Mouse (Mus musculus): ENCODE data around the gene Dlg2. TPM values are rescaled to one million over a fixed set of nuclear protein-coding genes. Genes with fewer than 3 reads are reported as not detected.

Gene Dlg2
- polyA plus RNA-seq, 1 experiment from 2014 or later = 15.5 TPM

GRCm38 (mm10) chr7:90554421-90554820 is 77.9 kb downstream of the Dlg2 start:
- ATAC-seq (ENCODE audit: insufficient number of reproducible peaks, insufficient read depth, low FRiP score, low TSS enrichment, low read depth) = no peak
- Histone ChIP-seq H3K9me3 (no peaks in the 10 kb centered on the region), H3K4me2 (no peak overlapping the region), H3K27me3 (no peaks in the 10 kb centered on the region), H3K4me3 (no peak overlapping the region), H3K9ac (no peak overlapping the region), H3K27ac (no peak overlapping the region), H3K4me1 (no peaks in the 10 kb centered on the region), H3K36me3 (no peaks in the 10 kb centered on the region)
- WGBS = 81% methylated on average over 2 of the region's 2 CpGs

- Histone ChIP-seq H3K9me3 (no peaks in the 10 kb centered on the region), H3K27ac (no peak overlapping the region), H3K4me3 (no peak overlapping the region), H3K27me3 (no peaks in the 10 kb centered on the region), H3K4me2 (no peak overlapping the region), H3K9ac (no peak overlapping the region), H3K36me3 (no peaks in the 10 kb centered on the region), H3K4me1 (no peaks in the 10 kb centered on the region)
- 28% methylated on average over 7 of the region's 7 CpGs for WGBS
- no peak for ATAC-seq (ENCODE audit: insufficient number of reproducible peaks, insufficient read depth, low FRiP score, low TSS enrichment, low read depth)
These were observed 92.7 kb downstream of the Dlg2 start for GRCm38 (mm10) chr7:90569130-90569529.

- Histone ChIP-seq H3K9me3 (no peaks in the 10 kb centered on the region), H3K4me3 (no peak overlapping the region), H3K27me3 (no peaks in the 10 kb centered on the region), H3K9ac (no peak overlapping the region), H3K4me2 (no peak overlapping the region), H3K36me3 (no peaks in the 10 kb centered on the region), H3K27ac (no peak overlapping the region), H3K4me1 (no peaks in the 10 kb centered on the region)
- WGBS = 53% methylated on average over 2 of the region's 2 CpGs
- ATAC-seq (ENCODE audit: insufficient number of reproducible peaks, insufficient read depth, low FRiP score, low TSS enrichment, low read depth) = no peak
These were observed 111.3 kb downstream of the Dlg2 start for GRCm38 (mm10) chr7:90587795-90588194.

- no peak overlapping the region for H3K4me3 ChIP-seq
- ATAC-seq (ENCODE audit: insufficient number of reproducible peaks, insufficient read depth, low FRiP score, low TSS enrichment, low read depth) = no peak
- WGBS = 80% methylated on average over 1 of the region's 1 CpGs
These were observed 111.8 kb downstream of the Dlg2 start for GRCm38 (mm10) chr7:90588318-90588717.

GRCm38 (mm10) chr7:90609764-90610163 is 133.3 kb downstream of the Dlg2 start:
- Histone ChIP-seq H3K36me3 (no peaks in the 10 kb centered on the region), H3K27me3 (no peaks in the 10 kb centered on the region), H3K9me3 (no peaks in the 10 kb centered on the region), H3K4me3 (no peak overlapping the region), H3K9ac (no peak overlapping the region), H3K4me1 (no peaks in the 10 kb centered on the region), H3K27ac (no peak overlapping the region), H3K4me2 (no peak overlapping the region)
- ATAC-seq (ENCODE audit: insufficient number of reproducible peaks, insufficient read depth, low FRiP score, low TSS enrichment, low read depth) = no peak
- 47% methylated on average over 2 of the region's 2 CpGs for WGBS

More at GRCm38 (mm10) chr7:90588318-90588717, 111.8 kb downstream of the Dlg2 start:
- Histone ChIP-seq H3K27me3 (no peaks in the 10 kb centered on the region), H3K9me3 (no peaks in the 10 kb centered on the region), H3K4me1 (no peaks in the 10 kb centered on the region), H3K4me2 (no peak overlapping the region), H3K27ac (no peak overlapping the region), H3K9ac (no peak overlapping the region), H3K36me3 (no peaks in the 10 kb centered on the region)

- Histone ChIP-seq H3K4me1 (no peaks in the 10 kb centered on the region), H3K4me2 (no peak overlapping the region), H3K36me3 (no peaks in the 10 kb centered on the region), H3K9me3 (no peaks in the 10 kb centered on the region), H3K9ac (no peak overlapping the region), H3K4me3 (no peak overlapping the region), H3K27me3 (no peaks in the 10 kb centered on the region), H3K27ac (no peak overlapping the region)
- no peak for ATAC-seq (ENCODE audit: insufficient number of reproducible peaks, insufficient read depth, low FRiP score, low TSS enrichment, low read depth)
- 83% methylated on average over 3 of the region's 3 CpGs for WGBS
These were observed 154.1 kb downstream of the Dlg2 start for GRCm38 (mm10) chr7:90630546-90630945.

GRCm38 (mm10) chr7:90649512-90649911 is 173.0 kb downstream of the Dlg2 start:
- no peaks in the 10 kb centered on the region for H3K27me3 ChIP-seq
- no peak overlapping the region for H3K9ac ChIP-seq
- no peaks in the 10 kb centered on the region for H3K4me1 ChIP-seq
- ATAC-seq (ENCODE audit: insufficient number of reproducible peaks, insufficient read depth, low FRiP score, low TSS enrichment, low read depth) = no peak
- H3K36me3 ChIP-seq = no peaks in the 10 kb centered on the region
- WGBS = 84% methylated on average over 1 of the region's 1 CpGs
- no peak overlapping the region for H3K4me3 ChIP-seq
- H3K4me2 ChIP-seq = no peak overlapping the region
- no peak overlapping the region for H3K27ac ChIP-seq
- no peaks in the 10 kb centered on the region for H3K9me3 ChIP-seq

GRCm38 (mm10) chr7:90651128-90651527 is 174.7 kb downstream of the Dlg2 start:
- Histone ChIP-seq H3K9me3 (no peaks in the 10 kb centered on the region), H3K27me3 (no peaks in the 10 kb centered on the region), H3K9ac (no peak overlapping the region), H3K27ac (no peak overlapping the region), H3K36me3 (no peaks in the 10 kb centered on the region), H3K4me3 (no peak overlapping the region), H3K4me2 (no peak overlapping the region), H3K4me1 (no peaks in the 10 kb centered on the region)
- no peak for ATAC-seq (ENCODE audit: insufficient number of reproducible peaks, insufficient read depth, low FRiP score, low TSS enrichment, low read depth)
- 42% methylated on average over 6 of the region's 6 CpGs for WGBS

- H3K4me3 ChIP-seq = no peak overlapping the region
- H3K9me3 ChIP-seq = no peaks in the 10 kb centered on the region
- no peaks in the 10 kb centered on the region for H3K4me1 ChIP-seq
- H3K9ac ChIP-seq = no peak overlapping the region
- no peak overlapping the region for H3K27ac ChIP-seq
- WGBS = 81% methylated on average over 2 of the region's 2 CpGs
- ATAC-seq (ENCODE audit: insufficient number of reproducible peaks, insufficient read depth, low FRiP score, low TSS enrichment, low read depth) = no peak
- no peaks in the 10 kb centered on the region for H3K36me3 ChIP-seq
- no peak overlapping the region for H3K4me2 ChIP-seq
- H3K27me3 ChIP-seq = no peaks in the 10 kb centered on the region
These were observed 175.1 kb downstream of the Dlg2 start for GRCm38 (mm10) chr7:90651611-90652010.

- Histone ChIP-seq H3K4me2 (no peak overlapping the region), H3K9me3 (no peaks in the 10 kb centered on the region), H3K36me3 (no peaks in the 10 kb centered on the region), H3K27ac (no peak overlapping the region), H3K4me1 (no peaks in the 10 kb centered on the region), H3K4me3 (no peak overlapping the region), H3K27me3 (no peaks in the 10 kb centered on the region), H3K9ac (no peak overlapping the region)
- no peak for ATAC-seq (ENCODE audit: insufficient number of reproducible peaks, insufficient read depth, low FRiP score, low TSS enrichment, low read depth)
- 77% methylated on average over 3 of the region's 3 CpGs for WGBS
These were observed 182.1 kb downstream of the Dlg2 start for GRCm38 (mm10) chr7:90658593-90658992.

- no peaks in the 10 kb centered on the region for H3K27me3 ChIP-seq
- no peak for ATAC-seq (ENCODE audit: insufficient number of reproducible peaks, insufficient read depth, low FRiP score, low TSS enrichment, low read depth)
- no peaks in the 10 kb centered on the region for H3K9me3 ChIP-seq
- no peaks in the 10 kb centered on the region for H3K36me3 ChIP-seq
- H3K9ac ChIP-seq = no peak overlapping the region
- no peak overlapping the region for H3K4me3 ChIP-seq
- no peak overlapping the region for H3K4me2 ChIP-seq
- no peak overlapping the region for H3K27ac ChIP-seq
- no peaks in the 10 kb centered on the region for H3K4me1 ChIP-seq
These were observed 217.6 kb downstream of the Dlg2 start for GRCm38 (mm10) chr7:90694050-90694449.

- Histone ChIP-seq H3K9me3 (no peaks in the 10 kb centered on the region), H3K27ac (no peak overlapping the region), H3K9ac (no peak overlapping the region), H3K4me2 (no peak overlapping the region), H3K27me3 (no peaks in the 10 kb centered on the region), H3K36me3 (no peaks in the 10 kb centered on the region), H3K4me1 (no peaks in the 10 kb centered on the region), H3K4me3 (no peak overlapping the region)
- no peak for ATAC-seq (ENCODE audit: insufficient number of reproducible peaks, insufficient read depth, low FRiP score, low TSS enrichment, low read depth)
- 63% methylated on average over 7 of the region's 7 CpGs for WGBS
These were observed 219.9 kb downstream of the Dlg2 start for GRCm38 (mm10) chr7:90696181-90696950.

All from embryonic facial prominence, embryonic 13.5 days (tissue).